Mouse (Mus musculus): Measurements from ENCODE around the gene Tmem165.

Tmem165 gene

GRCm38 (mm10) chr5:76175051-76175450 is 8.6 kb upstream of the Tmem165 start:
- DNase-seq, result no peak

DNA sequence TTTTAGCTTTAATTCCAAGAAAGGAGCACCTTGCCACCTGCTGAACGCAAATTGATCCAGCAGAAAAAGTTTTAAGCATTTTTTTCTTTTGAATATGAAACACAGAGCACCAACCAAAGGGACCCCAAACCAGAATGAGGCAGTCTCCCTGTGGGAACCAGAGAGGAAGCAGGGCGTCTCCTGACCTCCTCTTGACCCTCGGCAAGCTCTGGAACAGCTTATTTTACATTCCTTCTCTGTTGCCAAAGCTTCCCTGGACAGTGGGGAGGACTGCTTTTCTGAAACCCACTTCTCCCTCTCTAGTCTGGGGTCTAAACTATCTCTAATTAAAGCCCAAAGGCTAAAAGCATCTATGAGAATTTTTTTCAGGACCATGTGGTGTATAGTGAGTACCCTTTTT is 7.3 kb upstream of the Tmem165 start:
- no peak for DNase-seq

DNA sequence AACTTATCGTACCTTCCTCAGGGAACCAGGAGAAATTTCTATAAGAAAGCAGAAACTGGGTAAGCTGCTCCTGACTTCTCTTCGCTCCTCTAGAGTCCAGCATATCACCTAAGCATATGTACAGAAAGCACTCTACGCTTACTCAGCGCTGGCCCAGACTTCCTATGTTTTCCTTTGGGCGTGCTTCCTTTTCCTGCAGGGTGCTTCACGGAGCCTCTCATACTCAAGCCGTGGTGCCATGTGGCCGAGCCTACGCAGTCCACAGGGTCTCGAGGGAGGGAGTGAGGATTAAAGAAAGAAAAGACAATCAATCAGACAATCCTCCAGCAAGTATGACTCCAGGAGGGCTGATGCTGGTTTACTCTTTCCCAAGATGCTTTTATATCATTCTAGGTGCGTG is 6.8 kb upstream of the Tmem165 start:
- DNase-seq, result no peak

DNA sequence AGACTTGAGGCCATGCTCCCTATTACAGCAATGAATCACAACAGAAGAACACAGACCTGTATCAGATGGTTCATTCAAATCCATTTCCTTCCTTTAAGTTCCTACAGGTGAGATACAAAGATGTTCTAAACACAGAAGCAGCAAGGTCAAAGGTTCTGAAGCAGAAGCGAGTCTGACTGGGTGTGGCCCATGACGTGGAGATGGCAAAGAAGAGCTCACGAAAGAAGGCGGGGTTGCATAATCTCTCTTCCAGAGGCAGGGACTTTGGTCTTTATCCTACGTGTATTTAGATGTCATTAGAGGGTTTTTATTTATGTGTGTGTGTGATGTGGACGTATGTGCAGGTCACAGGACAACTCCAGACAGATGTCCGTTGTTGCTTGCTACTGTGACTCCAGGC is 6.0 kb upstream of the Tmem165 start:
- DNase-seq, result no peak

DNA sequence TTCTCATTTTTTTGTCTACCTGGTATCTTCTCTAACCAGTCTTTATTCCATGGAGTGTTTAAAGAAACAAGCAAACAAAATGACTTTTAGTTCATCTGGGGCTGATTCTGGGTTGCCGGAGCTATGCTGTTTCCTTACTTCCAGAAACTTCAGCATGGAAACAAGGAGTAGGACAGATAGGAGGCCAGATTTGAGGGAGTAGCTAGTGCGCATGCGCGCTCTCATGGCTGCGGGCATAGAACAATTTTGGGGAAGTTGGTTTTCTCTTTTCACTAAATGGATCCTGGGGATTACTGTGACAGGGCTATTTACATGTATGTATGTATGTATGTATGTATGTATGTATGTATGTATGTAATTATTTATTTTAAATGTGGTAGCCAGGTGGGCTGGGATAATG is 4.5 kb upstream of the Tmem165 start:
- no peak for DNase-seq

- DNase-seq, result no peak
These were observed 3.9 kb upstream of the Tmem165 start for GRCm38 (mm10) chr5:76179791-76180190.

GRCm38 (mm10) chr5:76182326-76182725 is 1.4 kb upstream of the Tmem165 start:
- DNase-seq, result no peak

- no peak for DNase-seq
These were observed 484 bp upstream of the Tmem165 start for GRCm38 (mm10) chr5:76183043-76183749.

DNA sequence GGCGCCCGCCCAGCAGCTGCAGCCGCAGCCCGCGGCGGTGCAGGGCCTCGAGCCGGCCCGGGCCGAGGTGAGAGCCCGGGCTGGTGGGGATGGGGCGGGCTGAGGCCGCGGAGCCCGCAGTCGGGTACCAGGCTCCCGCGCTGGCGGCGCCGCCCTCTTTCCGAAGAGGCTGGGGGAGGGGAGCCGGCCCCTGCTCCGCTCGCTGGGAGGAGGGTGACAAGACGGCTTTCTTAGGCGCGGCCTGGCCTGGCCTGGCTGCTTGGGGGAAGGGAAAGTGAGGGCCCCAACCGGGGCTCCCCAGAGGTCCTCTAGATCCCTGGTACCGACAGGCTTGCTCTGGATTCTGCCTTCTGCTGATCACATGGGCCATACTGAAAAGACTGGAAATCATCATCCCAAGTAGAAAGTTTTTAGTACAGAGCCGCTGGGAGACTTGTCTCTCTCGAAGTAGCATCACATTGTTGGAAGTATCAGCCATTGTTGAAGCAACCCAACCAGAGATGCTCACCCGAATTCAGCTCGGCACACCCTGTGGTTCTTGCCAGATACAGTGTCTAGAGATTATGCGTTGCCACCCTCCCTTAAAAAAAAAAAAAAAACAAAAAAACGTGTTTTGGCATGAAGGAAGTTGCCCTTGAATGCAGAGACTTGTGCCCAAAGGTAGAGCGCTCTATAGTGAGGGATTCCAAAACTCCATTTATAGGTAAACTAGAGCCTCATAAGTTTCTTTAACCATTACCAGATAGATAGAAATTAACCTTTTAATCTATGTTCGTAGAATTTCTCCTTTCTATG is 803 bp downstream of the Tmem165 start:
- DNase-seq, result peak; percentile 72 to 80

- no peak for DNase-seq
These were observed 4.2 kb downstream of the Tmem165 start for GRCm38 (mm10) chr5:76187885-76188284.

GRCm38 (mm10) chr5:76190609-76191008 is 6.9 kb downstream of the Tmem165 start:
- DNase-seq, result no peak

DNA sequence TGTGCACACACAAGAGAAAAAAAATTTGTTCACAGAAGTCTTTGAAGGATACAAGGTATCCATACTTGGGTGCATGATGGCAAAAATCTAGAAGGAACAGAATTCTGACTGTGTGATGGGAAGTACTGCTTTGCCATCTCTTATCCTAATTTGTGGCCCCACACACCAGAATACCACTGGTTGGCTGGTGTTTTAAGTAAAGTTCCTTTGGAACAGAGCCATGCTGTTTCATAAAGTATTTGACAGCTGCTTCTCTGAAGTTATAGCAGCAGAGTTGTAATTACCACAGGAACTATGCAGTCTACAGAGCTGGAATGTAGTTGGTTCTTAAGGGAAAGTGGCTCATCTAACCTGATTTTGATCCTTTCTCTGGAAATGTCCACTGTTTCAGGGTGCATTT is 9.4 kb downstream of the Tmem165 start:
- DNase-seq, result no peak

DNA sequence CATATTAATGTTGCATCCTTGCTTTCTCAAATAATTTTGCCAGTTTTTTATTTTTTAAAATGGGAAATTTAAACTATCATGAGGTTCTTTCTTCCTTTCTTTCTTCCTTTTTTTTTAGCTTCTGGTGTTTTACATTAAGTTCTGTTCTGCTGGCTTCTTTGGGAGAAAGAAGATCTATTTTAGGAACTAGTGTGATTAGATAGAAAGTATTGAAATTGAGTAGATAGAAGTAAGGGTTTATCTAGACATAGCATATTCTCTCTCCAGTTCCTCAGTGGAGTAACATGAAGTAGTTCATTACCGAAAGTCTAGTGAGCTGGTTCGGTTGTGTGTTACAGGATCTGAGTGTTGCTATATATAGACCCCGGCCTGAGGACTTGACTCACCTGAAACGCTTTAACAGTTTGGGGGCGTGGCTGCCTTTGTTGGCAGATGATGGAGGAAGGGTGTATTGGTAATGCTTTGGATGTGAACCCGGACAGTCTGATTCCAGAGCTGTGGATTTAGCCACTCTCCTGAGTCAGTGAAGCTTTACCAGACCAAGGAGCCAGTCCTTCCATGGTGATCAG is 10.8 kb downstream of the Tmem165 start:
- no peak for DNase-seq

GRCm38 (mm10) chr5:76199346-76199745 is 15.7 kb downstream of the Tmem165 start:
- no peak for DNase-seq

- DNase-seq, result no peak
These were observed 19.5 kb downstream of the Tmem165 start for GRCm38 (mm10) chr5:76203171-76203570.

- DNase-seq, result no peak
These were observed 22.2 kb downstream of the Tmem165 start for GRCm38 (mm10) chr5:76205886-76206285.

DNA sequence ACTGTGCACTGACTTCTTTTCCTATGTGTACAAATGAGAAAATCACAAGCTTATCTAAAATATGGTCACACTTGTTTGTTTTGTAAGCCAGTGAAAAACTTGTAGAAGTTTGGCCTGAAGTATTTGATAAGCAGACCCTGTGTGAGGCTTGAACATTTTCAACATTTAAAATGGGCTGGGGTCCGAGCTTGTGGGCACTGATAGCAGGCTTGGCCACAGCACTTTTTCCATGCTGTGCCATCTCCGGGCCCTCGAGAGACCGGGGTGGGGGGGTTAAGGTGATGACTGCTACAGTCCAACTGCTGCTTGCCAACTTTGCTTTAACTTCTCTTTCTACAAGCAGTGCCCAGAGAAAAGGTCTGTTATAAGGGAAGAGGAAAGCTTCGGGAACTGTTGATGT is 24.4 kb downstream of the Tmem165 start:
- no peak for DNase-seq

- DNase-seq, result no peak
These were observed 33.0 kb downstream of the Tmem165 start for GRCm38 (mm10) chr5:76216691-76217090.

DNA sequence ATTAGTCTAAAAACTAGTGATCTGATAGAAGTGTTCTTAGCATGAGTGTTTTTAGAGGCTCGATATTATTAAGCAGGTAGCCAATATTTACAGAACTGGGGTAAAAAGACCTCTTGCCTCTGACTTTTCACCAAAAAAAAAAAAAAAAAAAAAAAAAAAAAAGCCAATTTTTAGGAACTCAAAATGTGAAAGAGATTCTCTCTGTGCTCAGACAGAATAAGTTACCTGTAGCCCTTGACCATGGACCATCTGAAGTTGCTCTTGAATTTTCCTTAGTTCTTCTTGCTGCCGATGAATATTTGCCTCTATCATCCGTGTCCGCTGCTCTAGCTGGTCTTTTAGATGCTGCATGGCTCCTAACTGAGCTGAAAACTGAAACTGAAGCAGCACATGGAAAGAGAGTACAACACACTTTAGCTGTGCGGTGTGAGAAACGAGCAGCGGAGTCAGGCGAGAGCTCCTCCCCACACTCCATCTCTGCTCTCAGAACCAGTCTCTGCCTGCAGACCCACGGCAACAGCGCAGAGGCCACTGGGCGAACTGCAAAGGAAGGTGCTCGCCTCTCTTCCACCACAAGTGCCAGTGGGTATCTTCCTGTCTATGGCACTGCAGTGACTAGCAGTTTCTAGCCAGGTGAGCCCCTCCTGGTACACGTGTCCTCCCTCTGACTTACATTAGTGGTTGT is 47.6 kb downstream of the Tmem165 start:
- no peak for DNase-seq

- no peak for DNase-seq
These were observed 59.6 kb downstream of the Tmem165 start for GRCm38 (mm10) chr5:76243274-76243673.

- no peak for DNase-seq
These were observed 60.2 kb downstream of the Tmem165 start for GRCm38 (mm10) chr5:76243929-76244328.

DNA sequence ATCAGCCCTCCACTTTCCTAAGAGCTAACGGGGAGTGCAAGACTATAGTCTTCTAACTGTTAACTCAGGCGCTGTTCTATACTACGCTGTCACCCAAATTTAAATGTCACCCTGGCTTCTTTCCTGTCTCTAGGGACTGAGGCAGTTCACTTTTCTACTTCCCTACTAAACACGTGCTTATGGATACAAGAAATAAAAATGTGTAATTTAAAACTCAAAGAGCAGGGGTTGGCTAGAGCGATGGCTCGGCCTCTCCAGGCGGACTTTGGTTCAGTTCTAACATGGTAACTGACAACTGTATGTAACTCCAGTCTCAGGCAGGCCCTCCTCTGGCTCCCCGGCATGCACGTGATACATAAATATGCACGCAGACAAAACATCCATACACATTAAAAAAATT is 60.8 kb downstream of the Tmem165 start:
- DNase-seq, result no peak

GRCm38 (mm10) chr5:76245419-76245818 is 61.7 kb downstream of the Tmem165 start:
- no peak for DNase-seq

GRCm38 (mm10) chr5:76246539-76246938 is 62.9 kb downstream of the Tmem165 start:
- no peak for DNase-seq

All from thymus, postnatal 36 days (tissue).